Mouse (Mus musculus) forebrain, embryonic 15.5 days (tissue): ENCODE results near the gene Ube2d3. TPM values are rescaled to one million over a fixed set of nuclear protein-coding genes. Genes with fewer than 3 reads are reported as not detected.
A peak's percentile ranks its signal among the peaks of the same experiment; 100 is the strongest.

ENCODE experiments used
- ATAC-seq: fragments of 200-750 bp; cut with Nextera tagmentation; replicated peaks from 2 replicates; pipeline ENCODE4 v1.8.0; 2017; ENCODE audit warnings: mild to moderate bottlenecking, moderate TSS enrichment, moderate library complexity
- H3K27ac ChIP-seq: fragments of 300-500 bp; sonication (generic); replicated peaks from 2 replicates; pipeline ENCODE4 v1.5.1; 2015; ENCODE audit warnings: mild to moderate bottlenecking, inconsistent platforms
- H3K27me3 ChIP-seq: fragments of 300-500 bp; sonication (generic); 2 replicates; pipeline ENCODE4 v1.6.1; 2015; ENCODE audit warnings: inconsistent platforms
- H3K36me3 ChIP-seq: fragments of 300-500 bp; sonication (generic); 2 replicates; pipeline ENCODE4 v1.6.1; 2015; ENCODE audit warnings: mild to moderate bottlenecking, inconsistent platforms
- H3K4me1 ChIP-seq: fragments of 300-500 bp; sonication (generic); 2 replicates; pipeline ENCODE4 v1.6.1; 2015; ENCODE audit warnings: inconsistent platforms
- H3K4me2 ChIP-seq: fragments of 300-500 bp; sonication (generic); replicated peaks from 2 replicates; pipeline ENCODE4 v1.6.1; 2015; ENCODE audit warnings: mild to moderate bottlenecking, inconsistent platforms
- H3K4me3 ChIP-seq: fragments of 300-500 bp; sonication (generic); 2 replicates; pipeline ENCODE4 v1.5.1; 2015; ENCODE audit warnings: mild to moderate bottlenecking, inconsistent platforms
- H3K9ac ChIP-seq: fragments of 300-500 bp; sonication (generic); replicated peaks from 2 replicates; pipeline ENCODE4 v1.6.1; 2015; ENCODE audit warnings: mild to moderate bottlenecking, inconsistent platforms
- H3K9me3 ChIP-seq: fragments of 300-500 bp; sonication (generic); 2 replicates; pipeline ENCODE4 v1.6.1; 2016; ENCODE audit warnings: inconsistent platforms
- WGBS: fragments of 180-500 bp; shearing (Covaris S2); methylation state at CpG from one replicate; pipeline ENCODE4 v1.1.7; 2015; ENCODE audit warnings: mixed read lengths; 5-methylcytosine and 5-hydroxymethylcytosine counted together
- polyA plus RNA-seq: library from polyadenylated mRNA; unstranded; fragments of >200 nt; fragmentation: Nextera tagmentation; extraction: Ambion mirVana; gene quantifications from 2 replicates; pipeline ENCODE4 v1.2.1, GENCODE M21; 2015

Gene Ube2d3
- 384 and 388 TPM in 2 replicates for polyA plus RNA-seq

GRCm38 (mm10) chr3:135437758-135438495 is at the start of gene Ube2d3:
Gene Ube2d3, plus strand, starts transcription at chr3:135438149.
- peak within 1 kb of the TSS; percentile 89 for H3K4me2 ChIP-seq
- H3K4me1 ChIP-seq, result peaks cover 34% of the 10 kb centered on the region
- under 1% methylated on average over 55 of the region's 56 CpGs for WGBS
- no peaks in the 10 kb centered on the region for H3K27me3 ChIP-seq
- peak within 1 kb of the TSS; percentile 87 for H3K4me3 ChIP-seq
- H3K9ac ChIP-seq, result peak within 1 kb of the TSS; percentile 95
- ATAC-seq, result peak; percentile 96
- no peaks in the 10 kb centered on the region for H3K9me3 ChIP-seq
- peak within 1 kb of the TSS; percentile 100 for H3K27ac ChIP-seq
- H3K36me3 ChIP-seq, result no peaks in the 10 kb centered on the region

GRCm38 (mm10) chr3:135393186-135393585 is 44.8 kb upstream of the Ube2d3 start:
- Histone ChIP-seq H3K9ac (no peak overlapping the region), H3K4me2 (no peak overlapping the region), H3K27me3 (no peaks in the 10 kb centered on the region), H3K9me3 (no peaks in the 10 kb centered on the region), H3K4me3 (no peak overlapping the region), H3K27ac (no peak overlapping the region), H3K36me3 (no peaks in the 10 kb centered on the region), H3K4me1 (no peaks in the 10 kb centered on the region)
- ATAC-seq, result no peak
- WGBS, result 84% methylated on average over 6 of the region's 6 CpGs

- H3K27me3 ChIP-seq, result no peaks in the 10 kb centered on the region
- H3K4me2 ChIP-seq, result no peak overlapping the region
- H3K4me3 ChIP-seq, result no peak overlapping the region
- H3K9ac ChIP-seq, result no peak overlapping the region
- H3K9me3 ChIP-seq, result no peaks in the 10 kb centered on the region
- ATAC-seq, result no peak
- no peak overlapping the region for H3K27ac ChIP-seq
- H3K36me3 ChIP-seq, result no peaks in the 10 kb centered on the region
- 92% methylated on average over 5 of the region's 5 CpGs for WGBS
- H3K4me1 ChIP-seq, result peaks cover 6% of the 10 kb centered on the region; the same call in 1 of the 2 replicates
Measured at GRCm38 (mm10) chr3:135395085-135395484, 42.9 kb upstream of the Ube2d3 start.

GRCm38 (mm10) chr3:135396081-135396480 is 41.9 kb upstream of the Ube2d3 start:
- no peak overlapping the region for H3K27ac ChIP-seq
- no peak overlapping the region for H3K4me3 ChIP-seq
- H3K27me3 ChIP-seq, result no peaks in the 10 kb centered on the region
- H3K4me2 ChIP-seq, result no peak overlapping the region
- no peak overlapping the region for H3K9ac ChIP-seq
- ATAC-seq, result no peak
- 75% methylated on average over 6 of the region's 6 CpGs for WGBS
- no peaks in the 10 kb centered on the region for H3K9me3 ChIP-seq
- no peaks in the 10 kb centered on the region for H3K36me3 ChIP-seq
- peaks cover 6% of the 10 kb centered on the region; the same call in 1 of the 2 replicates for H3K4me1 ChIP-seq

GRCm38 (mm10) chr3:135397112-135397511 is 40.8 kb upstream of the Ube2d3 start:
- Histone ChIP-seq H3K9ac (no peak overlapping the region), H3K4me3 (no peak overlapping the region), H3K36me3 (no peaks in the 10 kb centered on the region), H3K4me2 (no peak overlapping the region), H3K27me3 (no peaks in the 10 kb centered on the region), H3K9me3 (no peaks in the 10 kb centered on the region), H3K27ac (no peak overlapping the region), H3K4me1 (peaks cover 6% of the 10 kb centered on the region; the same call in 1 of the 2 replicates)
- ATAC-seq, result no peak

- Histone ChIP-seq H3K27ac (no peak overlapping the region), H3K4me3 (no peak overlapping the region), H3K36me3 (peaks cover 9% of the 10 kb centered on the region; the same call in 1 of the 2 replicates), H3K9me3 (no peaks in the 10 kb centered on the region), H3K9ac (no peak overlapping the region), H3K27me3 (no peaks in the 10 kb centered on the region), H3K4me2 (no peak overlapping the region), H3K4me1 (peaks cover 16% of the 10 kb centered on the region)
- WGBS, result 16% methylated on average over 10 of the region's 10 CpGs
- ATAC-seq, result peak; percentile 83
Measured at GRCm38 (mm10) chr3:135402201-135402658, 35.7 kb upstream of the Ube2d3 start.

GRCm38 (mm10) chr3:135403211-135403610 is 34.7 kb upstream of the Ube2d3 start:
- Histone ChIP-seq H3K9me3 (no peaks in the 10 kb centered on the region), H3K4me3 (no peak overlapping the region), H3K36me3 (peaks cover 11% of the 10 kb centered on the region; the same call in 1 of the 2 replicates), H3K4me2 (no peak overlapping the region), H3K27ac (no peak overlapping the region), H3K27me3 (no peaks in the 10 kb centered on the region), H3K9ac (no peak overlapping the region), H3K4me1 (peaks cover 16% of the 10 kb centered on the region)
- 54% methylated on average over 9 of the region's 9 CpGs for WGBS
- ATAC-seq, result 0 out of 2 replicates have a peak, but pooled peaks have one; percentile 46

GRCm38 (mm10) chr3:135403856-135404255 is 34.1 kb upstream of the Ube2d3 start:
- 74% methylated on average over 5 of the region's 5 CpGs for WGBS
- H3K9ac ChIP-seq, result no peak overlapping the region

GRCm38 (mm10) chr3:135404599-135404998 is 33.4 kb upstream of the Ube2d3 start:
- H3K4me3 ChIP-seq, result no peak overlapping the region
- no peak overlapping the region for H3K27ac ChIP-seq
- H3K4me1 ChIP-seq, result peaks cover 15% of the 10 kb centered on the region
- peaks cover 17% of the 10 kb centered on the region; the same call in 1 of the 2 replicates for H3K36me3 ChIP-seq
- H3K27me3 ChIP-seq, result no peaks in the 10 kb centered on the region
- H3K4me2 ChIP-seq, result no peak overlapping the region
- H3K9ac ChIP-seq, result no peak overlapping the region
- no peaks in the 10 kb centered on the region for H3K9me3 ChIP-seq
- ATAC-seq, result no peak
- WGBS, result 49% methylated on average over 4 of the region's 4 CpGs

More at GRCm38 (mm10) chr3:135403856-135404255, 34.1 kb upstream of the Ube2d3 start:
- Histone ChIP-seq H3K4me1 (peaks cover 16% of the 10 kb centered on the region), H3K27me3 (no peaks in the 10 kb centered on the region), H3K27ac (no peak overlapping the region), H3K9me3 (no peaks in the 10 kb centered on the region), H3K36me3 (peaks cover 13% of the 10 kb centered on the region; the same call in 1 of the 2 replicates), H3K4me3 (no peak overlapping the region), H3K4me2 (no peak overlapping the region)
- ATAC-seq, result no peak

GRCm38 (mm10) chr3:135407351-135407750 is 30.6 kb upstream of the Ube2d3 start:
- Histone ChIP-seq H3K27ac (no peak overlapping the region), H3K9me3 (no peaks in the 10 kb centered on the region), H3K9ac (no peak overlapping the region), H3K4me2 (no peak overlapping the region), H3K4me3 (no peak overlapping the region), H3K4me1 (peaks cover 10% of the 10 kb centered on the region), H3K27me3 (no peaks in the 10 kb centered on the region), H3K36me3 (peaks cover 22% of the 10 kb centered on the region)
- no peak for ATAC-seq
- 82% methylated on average over 9 of the region's 9 CpGs for WGBS

- Histone ChIP-seq H3K36me3 (peaks cover 22% of the 10 kb centered on the region), H3K9me3 (no peaks in the 10 kb centered on the region), H3K4me2 (no peak overlapping the region), H3K27ac (no peak overlapping the region), H3K9ac (no peak overlapping the region), H3K27me3 (no peaks in the 10 kb centered on the region), H3K4me3 (no peak overlapping the region), H3K4me1 (no peaks in the 10 kb centered on the region)
- no peak for ATAC-seq
- WGBS, result 97% methylated on average over 5 of the region's 5 CpGs
Measured at GRCm38 (mm10) chr3:135409219-135409618, 28.7 kb upstream of the Ube2d3 start.

- Histone ChIP-seq H3K27ac (no peak overlapping the region), H3K4me1 (no peaks in the 10 kb centered on the region), H3K27me3 (no peaks in the 10 kb centered on the region), H3K9ac (no peak overlapping the region), H3K36me3 (peaks cover 16% of the 10 kb centered on the region), H3K4me2 (no peak overlapping the region), H3K9me3 (no peaks in the 10 kb centered on the region), H3K4me3 (no peak overlapping the region)
- WGBS, result 94% methylated on average over 12 of the region's 12 CpGs
- no peak for ATAC-seq
Measured at GRCm38 (mm10) chr3:135411056-135411455, 26.9 kb upstream of the Ube2d3 start.
